Mouse (Mus musculus) E14TG2a.4 (cell line): Measurements from ENCODE around the gene Ttll1.
A peak's percentile ranks its signal among the peaks of the same experiment; 100 is the strongest.

Source experiments
- CTCF ChIP-seq: conservative IDR thresholded peaks from 2 replicates; pipeline ENCODE4 v1.5.1; 2014; ENCODE audit warnings: low read length
- NANOG ChIP-seq: IDR thresholded peaks from 2 replicates; pipeline ENCODE4 v1.6.1; 2014; ENCODE audit warnings: borderline replicate concordance, low read length, mixed read lengths

DNA sequence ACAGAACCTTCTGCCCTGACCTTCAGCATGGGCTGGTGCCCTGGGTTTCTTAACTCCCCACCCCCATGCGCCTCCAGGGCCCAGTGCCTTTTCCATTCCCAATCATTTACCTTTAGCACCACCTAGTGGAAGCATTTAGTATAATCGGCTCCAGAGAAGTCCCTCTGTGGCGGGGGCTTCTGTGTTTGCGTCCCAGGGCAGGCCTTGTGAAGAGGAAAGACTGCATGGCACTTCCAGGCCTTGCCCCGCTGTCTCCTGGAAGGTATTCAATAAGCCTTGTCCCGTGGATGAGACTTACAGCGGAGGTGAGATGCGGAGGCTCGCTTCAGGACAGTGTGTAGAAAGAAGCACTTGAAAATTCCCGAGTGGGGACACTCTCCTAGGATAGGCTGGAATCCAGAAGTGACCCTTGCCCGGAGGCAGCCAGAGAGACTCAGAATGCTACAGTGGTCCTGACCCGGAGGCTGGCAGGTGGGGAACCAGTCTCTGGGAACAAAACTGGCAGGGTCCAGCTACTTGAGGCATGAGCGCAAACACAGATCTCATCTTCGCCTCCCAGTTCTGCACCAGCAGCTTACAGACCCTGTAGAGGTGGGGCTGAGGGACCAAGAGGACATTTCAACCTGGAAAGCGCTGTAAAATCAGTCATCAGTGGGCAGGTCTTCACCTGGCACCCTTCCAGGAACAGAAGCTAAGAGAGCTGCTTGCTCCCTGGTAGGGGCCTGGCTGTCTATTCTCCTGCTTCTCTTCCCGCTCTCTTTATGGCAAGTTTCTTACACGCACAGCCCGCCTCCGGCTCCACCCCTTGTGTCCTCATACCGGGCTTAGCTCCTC, 7.7 kb upstream of the Ttll1 start:
- peak; percentile 74 for TF ChIP-seq CTCF
- TF ChIP-seq NANOG: no peak
